ENCODE assay signal across 8 mouse cellular contexts in the genomic region with DNA sequence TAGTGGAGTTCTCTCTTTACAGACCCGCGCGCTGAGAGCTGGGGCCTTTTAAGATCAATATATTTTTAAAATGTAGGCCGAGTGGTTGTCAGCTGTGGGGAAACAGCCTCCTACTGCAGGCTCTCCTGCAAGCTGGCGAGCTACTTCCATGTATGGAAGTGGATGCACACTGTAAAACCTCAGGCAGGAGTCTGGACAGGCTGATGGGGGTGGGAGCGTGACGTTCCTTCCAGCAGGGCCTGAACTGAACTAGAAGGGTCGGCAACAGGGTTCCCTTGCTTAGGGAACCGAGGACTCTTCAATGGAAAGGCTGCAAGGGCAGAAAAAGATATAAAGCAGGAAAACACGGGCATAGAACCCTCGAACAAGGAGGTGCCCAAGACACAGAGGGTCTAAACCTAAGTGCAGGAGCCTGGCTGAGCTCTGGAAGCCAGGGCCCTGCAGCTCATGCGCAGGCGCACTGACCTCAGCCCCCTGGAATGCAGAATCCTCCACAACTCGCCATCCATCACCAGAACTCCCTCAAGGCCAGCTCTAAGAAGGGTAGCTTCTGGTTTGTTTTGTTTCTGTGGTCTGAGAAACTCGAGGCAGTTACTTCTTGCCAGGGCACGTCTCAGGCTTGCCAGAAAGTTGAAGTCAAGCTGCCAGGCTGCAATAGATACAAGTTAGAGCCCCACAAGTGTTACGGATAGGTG. TPM values are rescaled to one million over a fixed set of nuclear protein-coding genes. Genes with fewer than 3 reads are reported as not detected.
DNase-seq lines count a peak whose midpoint lies in the region; ATAC-seq and TF ChIP-seq lines count a peak whose summit lies in the region.

No protein-coding gene starts in this region.

- no peaks in the 10 kb centered on the region for H3K36me3 ChIP-seq in E14TG2a.4 (ENCODE audit: insufficient read depth, low read length)
- no peaks in the 10 kb centered on the region for H3K36me3 ChIP-seq in lung, postnatal 0 days (ENCODE audit: insufficient read depth, low read length)

- 33% methylated on average over 17 of the region's 17 CpGs for WGBS in lung, postnatal 0 days

- H3K4me1 ChIP-seq in E14TG2a.4 (replicated peaks; ENCODE audit: low read depth, low read length), result peaks cover 58% of the 10 kb centered on the region
- H3K4me1 ChIP-seq in lung, postnatal 0 days (ENCODE audit: insufficient read depth, low read depth, low read length), result peaks cover 6% of the 10 kb centered on the region; the same call in 1 of the 2 replicates

- no peak for TF ChIP-seq CTCF in E14TG2a.4 (conservative IDR thresholded peaks at IDR 0.05; ENCODE audit: low read length)
- no peak for TF ChIP-seq CTCF in lung, postnatal 0 days (IDR thresholded peaks at IDR 0.05)

- no peak for TF ChIP-seq EP300 in lung, postnatal 0 days (IDR thresholded peaks at IDR 0.05)

- no peaks in the 10 kb centered on the region for H3K9me3 ChIP-seq in E14TG2a.4 (ENCODE audit: low read length)
- no peaks in the 10 kb centered on the region for H3K9me3 ChIP-seq in lung, postnatal 0 days (ENCODE audit: low read length)

- H3K27ac ChIP-seq in lung, postnatal 0 days (ENCODE audit: low read length), result peak overlapping the region; percentile 51

- H3K9ac ChIP-seq in lung, postnatal 0 days (replicated peaks; ENCODE audit: low read depth), result no peak overlapping the region

- peak overlapping the region; percentile 62 for H3K4me3 ChIP-seq in E14TG2a.4 (replicated peaks; ENCODE audit: low read length)
- no peak overlapping the region for H3K4me3 ChIP-seq in lung, postnatal 0 days (ENCODE audit: low read depth, low read length)

- DNase-seq in adrenal gland, postnatal 36 days, result peak; percentile 89 to 92
- DNase-seq in heart, adult 18-20 months, result peak; percentile 62 to 76
- peak; percentile 69 for DNase-seq in kidney, adult 11 months
- DNase-seq in lung, postnatal 0 days (ENCODE audit: low spot score), result peak; percentile 85
- DNase-seq in testis, postnatal 14 days (ENCODE audit: low spot score), result peak; percentile 64
- no peak for DNase-seq in layer of hippocampus, adult 18-20 months (ENCODE audit: low spot score in 2 of 2)
- no peak for DNase-seq in cerebellum, adult 11-12 months

- peak; percentile 91 for ATAC-seq in lung, postnatal 0 days

- peaks cover 7% of the 10 kb centered on the region for H3K27me3 ChIP-seq in E14TG2a.4 (ENCODE audit: insufficient read depth, low read length)
- no peaks in the 10 kb centered on the region for H3K27me3 ChIP-seq in lung, postnatal 0 days (replicated peaks; ENCODE audit: insufficient read depth, low read length)

- no peak overlapping the region; the same call in 1 of the 2 replicates for H3K4me2 ChIP-seq in lung, postnatal 0 days (replicated peaks; ENCODE audit: low read depth, low read length)

RNA-seq across cellular contexts. Expression of a gene that starts 24.3 kb away (rescaled TPM):
- total RNA-seq in adrenal gland, postnatal 36 days (2021), result 10 to 100 TPM; 28.3 to 29.7 TPM
- total RNA-seq in heart, adult 18-20 months (2021), result 10 to 100 TPM; 13.5 to 17.8 TPM
- 11.7 and 11.9 TPM in 2 replicates for polyA plus RNA-seq in lung, postnatal 0 days (2015; fragmentation: Nextera tagmentation; extraction: Ambion mirVana)
- total RNA-seq in layer of hippocampus, adult 18-20 months (2021), result 10 to 100 TPM; 10.1 to 12.4 TPM

RNA-seq across cellular contexts. Expression of a gene that starts 32.1 kb away (rescaled TPM):
- 10 to 100 TPM; 45.9 to 48.6 TPM for total RNA-seq in adrenal gland, postnatal 36 days (2021)
- total RNA-seq in heart, adult 18-20 months (2021), result 10 to 100 TPM; 44.0 to 51.4 TPM
- polyA plus RNA-seq in lung, postnatal 0 days (2015; fragmentation: Nextera tagmentation; extraction: Ambion mirVana), result 64.4 and 81.7 TPM in 2 replicates
- total RNA-seq in layer of hippocampus, adult 18-20 months (2021), result 10 to 100 TPM; 31.8 to 32.6 TPM

Comparison
In these comparisons a context has a peak if more than half of its experiments do, and no peak if none do; other contexts are left out.
1. DNase-seq: peak in adrenal gland, postnatal 36 days (2 of 2), heart, adult 18-20 months (2 of 2), kidney, adult 11 months (single experiment), lung, postnatal 0 days (single experiment) and testis, postnatal 14 days (single experiment); none in layer of hippocampus, adult 18-20 months (0 of 2) and cerebellum, adult 11-12 months (single experiment).